Mouse (Mus musculus) fibroblast of lung, adult 2 months (primary cell): Measurements from ENCODE around the gene Cacna1c.
A peak's percentile ranks its signal among the peaks of the same experiment; 100 is the strongest.

ENCODE experiments used
- DNase-seq: peaks from one replicate; pipeline ENCODE4 v3.0.0-alpha.2; 2011; ENCODE audit warnings: low read depth

The Cacna1c gene

GRCm38 (mm10) chr6:119008638-119009166 lies 187.5 kb downstream of the Cacna1c start:
- DNase-seq, result no peak

GRCm38 (mm10) chr6:119004596-119004995 lies 191.6 kb downstream of the Cacna1c start:
- DNase-seq, result no peak

GRCm38 (mm10) chr6:119001442-119001841 lies 194.8 kb downstream of the Cacna1c start:
- DNase-seq, result no peak

GRCm38 (mm10) chr6:119000255-119000654 lies 196.0 kb downstream of the Cacna1c start:
- DNase-seq, result no peak

- peak; percentile 72 for DNase-seq
Measured at GRCm38 (mm10) chr6:118999329-118999875, 196.8 kb downstream of the Cacna1c start.

- no peak for DNase-seq
Measured at GRCm38 (mm10) chr6:118997397-118997796, 198.8 kb downstream of the Cacna1c start.

- DNase-seq, result no peak
Measured at GRCm38 (mm10) chr6:118994272-118995061, 201.8 kb downstream of the Cacna1c start.

GRCm38 (mm10) chr6:118992391-118992790 lies 203.8 kb downstream of the Cacna1c start:
- no peak for DNase-seq

- no peak for DNase-seq
Measured at GRCm38 (mm10) chr6:118989999-118990776, 206.0 kb downstream of the Cacna1c start.

- DNase-seq, result peak; percentile 84
Measured at GRCm38 (mm10) chr6:118984181-118984901, 211.9 kb downstream of the Cacna1c start.

- DNase-seq, result no peak
Measured at GRCm38 (mm10) chr6:118983471-118984040, 212.7 kb downstream of the Cacna1c start.

GRCm38 (mm10) chr6:118980265-118980664 lies 216.0 kb downstream of the Cacna1c start:
- no peak for DNase-seq

GRCm38 (mm10) chr6:118977443-118978271 lies 218.6 kb downstream of the Cacna1c start:
- no peak for DNase-seq

GRCm38 (mm10) chr6:118976617-118977016 lies 219.6 kb downstream of the Cacna1c start:
- no peak for DNase-seq

GRCm38 (mm10) chr6:118971844-118972531 lies 224.2 kb downstream of the Cacna1c start:
- no peak for DNase-seq

- DNase-seq, result no peak
Measured at GRCm38 (mm10) chr6:118968776-118969175, 227.4 kb downstream of the Cacna1c start.

GRCm38 (mm10) chr6:118966904-118967303 lies 229.3 kb downstream of the Cacna1c start:
- no peak for DNase-seq

- no peak for DNase-seq
Measured at GRCm38 (mm10) chr6:118965577-118965976, 230.6 kb downstream of the Cacna1c start.

GRCm38 (mm10) chr6:118963806-118964205 lies 232.4 kb downstream of the Cacna1c start:
- no peak for DNase-seq

GRCm38 (mm10) chr6:118963283-118963682 lies 232.9 kb downstream of the Cacna1c start:
- no peak for DNase-seq
